Mouse (Mus musculus) hindbrain, embryonic 13.5 days (tissue): ENCODE results near the gene BC024978. TPM values are rescaled to one million over a fixed set of nuclear protein-coding genes. Genes with fewer than 3 reads are reported as not detected.

ENCODE experiments used
- ATAC-seq: fragments of 200-750 bp; cut with Nextera tagmentation; 2 replicates; pipeline ENCODE4 v1.8.0; 2017; ENCODE audit warnings: moderate TSS enrichment; ENCODE audit not compliant: low FRiP score
- H3K27ac ChIP-seq: fragments of 300-500 bp; sonication (generic); 2 replicates; pipeline ENCODE4 v1.5.1; 2015; ENCODE audit warnings: inconsistent platforms, mild to moderate bottlenecking, moderate library complexity
- H3K27me3 ChIP-seq: fragments of 300-500 bp; sonication (generic); 2 replicates; pipeline ENCODE4 v1.6.1; 2015; ENCODE audit warnings: mild to moderate bottlenecking, inconsistent platforms
- H3K36me3 ChIP-seq: fragments of 300-500 bp; sonication (generic); 2 replicates; pipeline ENCODE4 v1.6.1; 2015; ENCODE audit warnings: mild to moderate bottlenecking, inconsistent platforms
- H3K4me1 ChIP-seq: fragments of 300-500 bp; sonication (generic); replicated peaks from 2 replicates; pipeline ENCODE4 v1.6.1; 2015; ENCODE audit warnings: inconsistent platforms
- H3K4me2 ChIP-seq: fragments of 300-500 bp; sonication (generic); 2 replicates; pipeline ENCODE4 v1.6.1; 2015; ENCODE audit warnings: inconsistent platforms, mild to moderate bottlenecking, moderate library complexity
- H3K4me3 ChIP-seq: fragments of 300-500 bp; sonication (generic); 2 replicates; pipeline ENCODE4 v1.5.1; 2015; ENCODE audit warnings: mild to moderate bottlenecking, inconsistent platforms
- H3K9ac ChIP-seq: fragments of 300-500 bp; sonication (generic); 2 replicates; pipeline ENCODE4 v1.6.1; 2015; ENCODE audit warnings: mild to moderate bottlenecking, inconsistent platforms
- H3K9me3 ChIP-seq: fragments of 300-500 bp; sonication (generic); 2 replicates; pipeline ENCODE4 v1.6.1; 2016; ENCODE audit warnings: inconsistent platforms
- WGBS: fragments of 180-500 bp; shearing (Covaris S2); methylation state at CpG from one replicate; pipeline ENCODE4 v1.1.7; 2015; 5-methylcytosine and 5-hydroxymethylcytosine counted together
- polyA plus RNA-seq: library from polyadenylated mRNA; unstranded; fragments of >200 nt; fragmentation: Nextera tagmentation; extraction: Ambion mirVana; gene quantifications from 2 replicates; pipeline ENCODE4 v1.2.1, GENCODE M21; 2015

BC024978 gene
- polyA plus RNA-seq, 1 experiment from 2014 or later, result 4.5 TPM

GRCm38 (mm10) chr7:27179217-27179918, 16.2 kb upstream of the BC024978 start:
- Histone ChIP-seq H3K9ac (peak overlapping the region; percentile 53; the same call in 1 of the 2 replicates), H3K9me3 (no peaks in the 10 kb centered on the region)
- ATAC-seq, result no peak; the same call in 1 of the 2 replicates

GRCm38 (mm10) chr7:27180036-27180435, 15.5 kb upstream of the BC024978 start:
- Histone ChIP-seq H3K9me3 (no peaks in the 10 kb centered on the region), H3K36me3 (peaks cover 36% of the 10 kb centered on the region), H3K27me3 (no peaks in the 10 kb centered on the region), H3K27ac (peak overlapping the region; percentile 89), H3K4me2 (no peak overlapping the region), H3K4me1 (peaks cover 21% of the 10 kb centered on the region), H3K9ac (no peak overlapping the region), H3K4me3 (peak overlapping the region; percentile 69; the same call in 1 of the 2 replicates)
- no peak for ATAC-seq
- WGBS, result 60% methylated on average over 5 of the region's 5 CpGs

More at GRCm38 (mm10) chr7:27179217-27179918, 16.2 kb upstream of the BC024978 start:
- Histone ChIP-seq H3K4me3 (peak overlapping the region; percentile 69), H3K4me2 (peak overlapping the region; percentile 61), H3K27ac (peak overlapping the region; percentile 89), H3K36me3 (peaks cover 36% of the 10 kb centered on the region), H3K27me3 (no peaks in the 10 kb centered on the region), H3K4me1 (peaks cover 21% of the 10 kb centered on the region)
- 48% methylated on average over 16 of the region's 16 CpGs for WGBS

GRCm38 (mm10) chr7:27180837-27181695, 14.5 kb upstream of the BC024978 start, which contains the start of the genes Gm21983 and Mia:
TSS of gene Gm21983 (minus strand) at chr7:27181086.
TSS of gene Mia (minus strand) at chr7:27181157.
- Histone ChIP-seq H3K36me3 (peaks cover 36% of the 10 kb centered on the region), H3K4me1 (peaks cover 21% of the 10 kb centered on the region), H3K4me2 (0 out of 2 replicates have a peak within 1 kb of the TSS, but pooled peaks have one; percentile 1), H3K27me3 (no peaks in the 10 kb centered on the region), H3K9me3 (no peaks in the 10 kb centered on the region), H3K4me3 (no peak within 1 kb of the TSS), H3K9ac (0 out of 2 replicates have a peak within 1 kb of the TSS, but pooled peaks have one; percentile 6), H3K27ac (peak within 1 kb of the TSS; percentile 25)
- WGBS, result 71% methylated on average over 14 of the region's 14 CpGs
- ATAC-seq, result no peak

GRCm38 (mm10) chr7:27182498-27182897, 13.1 kb upstream of the BC024978 start:
- Histone ChIP-seq H3K9me3 (no peaks in the 10 kb centered on the region), H3K36me3 (peaks cover 51% of the 10 kb centered on the region), H3K4me1 (peaks cover 20% of the 10 kb centered on the region), H3K4me3 (no peak overlapping the region), H3K27me3 (no peaks in the 10 kb centered on the region), H3K4me2 (no peak overlapping the region), H3K27ac (no peak overlapping the region), H3K9ac (no peak overlapping the region)
- WGBS, result 82% methylated on average over 1 of the region's 1 CpGs
- ATAC-seq, result no peak

GRCm38 (mm10) chr7:27184964-27185363, 10.6 kb upstream of the BC024978 start:
- no peaks in the 10 kb centered on the region for H3K9me3 ChIP-seq
- no peak overlapping the region for H3K4me3 ChIP-seq
- no peaks in the 10 kb centered on the region for H3K27me3 ChIP-seq
- no peak overlapping the region for H3K27ac ChIP-seq
- no peak overlapping the region for H3K4me2 ChIP-seq
- H3K9ac ChIP-seq, result no peak overlapping the region
- ATAC-seq, result no peak
- H3K4me1 ChIP-seq, result peaks cover 4% of the 10 kb centered on the region
- 77% methylated on average over 3 of the region's 3 CpGs for WGBS
- H3K36me3 ChIP-seq, result peaks cover 75% of the 10 kb centered on the region

- Histone ChIP-seq H3K27me3 (no peaks in the 10 kb centered on the region), H3K4me3 (no peak overlapping the region), H3K4me1 (no peaks in the 10 kb centered on the region), H3K36me3 (peaks cover 86% of the 10 kb centered on the region), H3K9me3 (no peaks in the 10 kb centered on the region), H3K4me2 (no peak overlapping the region), H3K27ac (no peak overlapping the region), H3K9ac (no peak overlapping the region)
- 94% methylated on average over 5 of the region's 5 CpGs for WGBS
- ATAC-seq, result no peak
These were observed 9.6 kb upstream of the BC024978 start for GRCm38 (mm10) chr7:27185986-27186385.

- ATAC-seq, result no peak
These were observed 6.2 kb upstream of the BC024978 start for GRCm38 (mm10) chr7:27189271-27189931.

GRCm38 (mm10) chr7:27192434-27192833, 3.1 kb upstream of the BC024978 start:
- ATAC-seq, result no peak
- H3K4me3 ChIP-seq, result no peak overlapping the region
- H3K9ac ChIP-seq, result no peak overlapping the region
- peaks cover 33% of the 10 kb centered on the region for H3K4me1 ChIP-seq
- no peaks in the 10 kb centered on the region for H3K27me3 ChIP-seq
- 96% methylated on average over 5 of the region's 5 CpGs for WGBS
- H3K4me2 ChIP-seq, result no peak overlapping the region
- H3K36me3 ChIP-seq, result peaks cover 64% of the 10 kb centered on the region
- H3K9me3 ChIP-seq, result no peaks in the 10 kb centered on the region
- no peak overlapping the region for H3K27ac ChIP-seq

More at GRCm38 (mm10) chr7:27189271-27189931, 6.2 kb upstream of the BC024978 start:
- Histone ChIP-seq H3K4me1 (peaks cover 20% of the 10 kb centered on the region), H3K36me3 (peaks cover 94% of the 10 kb centered on the region), H3K27me3 (no peaks in the 10 kb centered on the region), H3K4me2 (no peak overlapping the region), H3K9me3 (no peaks in the 10 kb centered on the region), H3K9ac (no peak overlapping the region), H3K27ac (no peak overlapping the region), H3K4me3 (no peak overlapping the region)
- 98% methylated on average over 10 of the region's 10 CpGs for WGBS

- H3K4me2 ChIP-seq, result peak overlapping the region; percentile 95
- no peak overlapping the region for H3K27ac ChIP-seq
- no peaks in the 10 kb centered on the region for H3K9me3 ChIP-seq
- 0 out of 2 replicates have a peak overlapping the region, but pooled peaks have one; percentile 4 for H3K4me3 ChIP-seq
- no peaks in the 10 kb centered on the region for H3K27me3 ChIP-seq
- ATAC-seq, result no peak
- peaks cover 33% of the 10 kb centered on the region for H3K4me1 ChIP-seq
- 86% methylated on average over 4 of the region's 4 CpGs for WGBS
- peaks cover 53% of the 10 kb centered on the region for H3K36me3 ChIP-seq
- peak overlapping the region; percentile 35; the same call in 1 of the 2 replicates for H3K9ac ChIP-seq
These were observed 1.9 kb upstream of the BC024978 start for GRCm38 (mm10) chr7:27193731-27194130.

GRCm38 (mm10) chr7:27197136-27197535, 1.6 kb downstream of the BC024978 start:
- no peak overlapping the region for H3K4me3 ChIP-seq
- H3K9me3 ChIP-seq, result no peaks in the 10 kb centered on the region
- ATAC-seq, result no peak
- H3K27ac ChIP-seq, result no peak overlapping the region
- 81% methylated on average over 3 of the region's 3 CpGs for WGBS
- no peaks in the 10 kb centered on the region for H3K27me3 ChIP-seq
- peaks cover 33% of the 10 kb centered on the region for H3K4me1 ChIP-seq
- no peak overlapping the region for H3K9ac ChIP-seq
- H3K36me3 ChIP-seq, result peaks cover 31% of the 10 kb centered on the region
- peak overlapping the region; percentile 95; the same call in 1 of the 2 replicates for H3K4me2 ChIP-seq

GRCm38 (mm10) chr7:27197634-27198033, 2.1 kb downstream of the BC024978 start:
- Histone ChIP-seq H3K4me3 (no peak overlapping the region), H3K27me3 (no peaks in the 10 kb centered on the region), H3K9ac (no peak overlapping the region), H3K4me2 (no peak overlapping the region), H3K27ac (no peak overlapping the region), H3K9me3 (no peaks in the 10 kb centered on the region), H3K4me1 (peaks cover 30% of the 10 kb centered on the region), H3K36me3 (peaks cover 31% of the 10 kb centered on the region)
- ATAC-seq, result no peak
- WGBS, result 92% methylated on average over 8 of the region's 8 CpGs

- no peak overlapping the region for H3K4me2 ChIP-seq
- peaks cover 31% of the 10 kb centered on the region for H3K36me3 ChIP-seq
- H3K27me3 ChIP-seq, result no peaks in the 10 kb centered on the region
- ATAC-seq, result no peak
- no peak overlapping the region for H3K9ac ChIP-seq
- H3K4me1 ChIP-seq, result peaks cover 23% of the 10 kb centered on the region
- no peak overlapping the region for H3K4me3 ChIP-seq
- H3K27ac ChIP-seq, result no peak overlapping the region
- no peaks in the 10 kb centered on the region for H3K9me3 ChIP-seq
These were observed 2.8 kb downstream of the BC024978 start for GRCm38 (mm10) chr7:27198355-27198754.
